Mouse (Mus musculus) embryonic facial prominence, embryonic 11.5 days (tissue): Measurements from ENCODE around the gene Sf1. TPM values are rescaled to one million over a fixed set of nuclear protein-coding genes. Genes with fewer than 3 reads are reported as not detected.
A peak's percentile ranks its signal among the peaks of the same experiment; 100 is the strongest.

Experiments used
- ATAC-seq: fragments of 200-750 bp; cut with Nextera tagmentation; replicated peaks from 2 replicates; pipeline ENCODE4 v1.8.0; 2017; ENCODE audit warnings: low read depth; ENCODE audit not compliant: insufficient number of reproducible peaks, low FRiP score, low TSS enrichment
- DNase-seq: peaks from one replicate; pipeline ENCODE4 v3.0.0-alpha.2; 2015; ENCODE audit warnings: low spot score
- H3K27ac ChIP-seq: fragments of 300-500 bp; sonication (generic); replicated peaks from 2 replicates; pipeline ENCODE4 v1.5.1; 2014; ENCODE audit warnings: mild to moderate bottlenecking, low read depth, low read length, control low read depth
- H3K27me3 ChIP-seq: fragments of 300-500 bp; sonication (generic); 2 replicates; pipeline ENCODE4 v1.6.1; 2014; ENCODE audit warnings: mild to moderate bottlenecking, low read length, moderate library complexity, mixed read lengths; ENCODE audit not compliant: control insufficient read depth, insufficient read depth
- H3K36me3 ChIP-seq: fragments of 300-500 bp; sonication (generic); replicated peaks from 2 replicates; pipeline ENCODE4 v1.6.1; 2014; ENCODE audit warnings: low read depth, mild to moderate bottlenecking, low read length, moderate library complexity, mixed read lengths; ENCODE audit not compliant: control insufficient read depth, insufficient read depth
- H3K4me1 ChIP-seq: fragments of 300-500 bp; sonication (generic); 2 replicates; pipeline ENCODE4 v1.6.1; 2014; ENCODE audit warnings: low read length, mixed read lengths; ENCODE audit not compliant: control insufficient read depth, insufficient read depth
- H3K4me2 ChIP-seq: fragments of 300-500 bp; sonication (generic); 2 replicates; pipeline ENCODE4 v1.6.1; 2014; ENCODE audit warnings: low read depth, mild to moderate bottlenecking, control low read depth, low read length, moderate library complexity
- H3K4me3 ChIP-seq: fragments of 300-500 bp; sonication (generic); 2 replicates; pipeline ENCODE4 v1.5.1; 2014; ENCODE audit warnings: low read depth, low read length, control low read depth
- H3K9ac ChIP-seq: fragments of 300-500 bp; sonication (generic); replicated peaks from 2 replicates; pipeline ENCODE4 v1.6.1; 2014; ENCODE audit warnings: mild to moderate bottlenecking, control low read depth, low read length
- H3K9me3 ChIP-seq: fragments of 300-500 bp; sonication (generic); replicated peaks from 2 replicates; pipeline ENCODE4 v1.6.1; 2016; ENCODE audit warnings: mild to moderate bottlenecking, low read length, inconsistent platforms, mixed read lengths; ENCODE audit not compliant: control insufficient read depth
- WGBS: fragments of 180-500 bp; shearing (Covaris S2); extraction: QIAGEN DNeasy Blood & Tissue Kit; methylation state at CpG from one replicate; pipeline ENCODE4 v1.1.7; 2014; 5-methylcytosine and 5-hydroxymethylcytosine counted together
- polyA plus RNA-seq: library from polyadenylated mRNA; unstranded; fragments of >200 nt; fragmentation: Nextera tagmentation; extraction: Ambion mirVana; gene quantifications from 2 replicates; pipeline ENCODE4 v1.2.1, GENCODE M21; 2014

Gene Sf1
- polyA plus RNA-seq, 1 experiment from 2014 or later, result 157 TPM

DNA sequence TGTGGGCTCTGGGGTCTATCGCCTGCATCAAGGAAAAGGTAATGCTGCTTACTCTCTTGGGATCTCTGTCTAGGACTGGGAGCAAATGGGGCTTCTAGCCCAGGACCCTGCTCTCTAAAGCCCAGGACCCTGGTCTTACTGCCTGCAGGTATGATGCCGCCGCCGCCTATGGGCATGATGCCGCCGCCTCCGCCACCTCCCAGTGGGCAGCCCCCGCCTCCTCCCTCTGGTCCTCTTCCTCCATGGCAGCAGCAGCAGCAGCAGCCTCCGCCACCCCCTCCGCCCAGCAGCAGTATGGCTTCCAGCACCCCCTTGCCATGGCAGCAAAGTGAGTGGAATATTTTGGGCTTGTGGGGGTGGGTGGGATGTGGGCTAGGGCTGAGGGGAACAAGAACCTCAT, 11.1 kb downstream of the Sf1 start:
- 99% methylated on average over 10 of the region's 10 CpGs for WGBS
- H3K4me3 ChIP-seq, result no peak overlapping the region
- no peak for DNase-seq
- ATAC-seq, result no peak
- peaks cover 55% of the 10 kb centered on the region for H3K36me3 ChIP-seq
- H3K27me3 ChIP-seq, result no peaks in the 10 kb centered on the region
- H3K4me1 ChIP-seq, result no peaks in the 10 kb centered on the region
- H3K4me2 ChIP-seq, result no peak overlapping the region
- H3K9ac ChIP-seq, result no peak overlapping the region
- H3K9me3 ChIP-seq, result no peaks in the 10 kb centered on the region
- no peak overlapping the region for H3K27ac ChIP-seq

DNA sequence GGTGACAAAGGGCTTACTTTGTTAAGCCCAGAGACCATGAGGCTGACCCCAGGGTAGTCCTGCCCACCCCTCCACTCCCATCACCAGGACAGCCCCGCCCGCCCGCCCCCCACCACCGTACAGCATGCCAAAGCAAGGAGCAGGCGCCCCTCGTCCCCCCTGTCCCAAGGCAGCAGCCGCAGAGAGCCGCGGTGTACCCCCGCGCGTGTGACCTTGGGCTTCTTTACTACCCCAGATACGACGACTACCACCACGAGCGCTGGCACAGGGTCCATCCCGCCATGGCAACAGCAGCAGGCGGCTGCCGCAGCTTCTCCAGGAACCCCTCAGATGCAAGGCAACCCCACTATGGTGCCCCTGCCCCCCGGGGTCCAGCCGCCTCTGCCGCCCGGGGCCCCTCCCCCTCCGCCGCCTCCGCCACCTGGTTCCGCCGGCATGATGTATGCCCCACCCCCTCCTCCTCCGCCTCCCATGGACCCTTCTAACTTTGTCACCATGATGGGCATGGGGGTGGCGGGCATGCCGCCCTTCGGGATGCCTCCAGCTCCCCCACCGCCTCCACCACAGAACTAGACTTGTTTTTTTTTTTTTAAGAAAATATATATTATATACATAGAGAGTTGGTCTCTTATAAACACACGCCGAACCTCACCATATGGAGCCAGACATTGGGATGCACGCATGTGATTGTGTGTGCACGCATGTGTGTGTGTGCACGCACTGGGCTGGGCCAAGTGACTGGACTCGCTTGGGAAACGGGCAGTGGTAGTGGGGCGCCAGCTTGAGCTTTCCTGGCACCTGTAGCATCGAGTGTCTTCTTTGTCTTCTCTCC, 12.1 kb downstream of the Sf1 start:
- Histone ChIP-seq H3K27ac (no peak overlapping the region), H3K4me2 (no peak overlapping the region), H3K4me1 (no peaks in the 10 kb centered on the region), H3K4me3 (no peak overlapping the region), H3K9ac (no peak overlapping the region), H3K36me3 (peaks cover 52% of the 10 kb centered on the region), H3K27me3 (no peaks in the 10 kb centered on the region), H3K9me3 (no peaks in the 10 kb centered on the region)
- ATAC-seq, result no peak; the same call in 1 of the 2 replicates
- DNase-seq, result no peak
- WGBS, result 89% methylated on average over 41 of the region's 42 CpGs

DNA sequence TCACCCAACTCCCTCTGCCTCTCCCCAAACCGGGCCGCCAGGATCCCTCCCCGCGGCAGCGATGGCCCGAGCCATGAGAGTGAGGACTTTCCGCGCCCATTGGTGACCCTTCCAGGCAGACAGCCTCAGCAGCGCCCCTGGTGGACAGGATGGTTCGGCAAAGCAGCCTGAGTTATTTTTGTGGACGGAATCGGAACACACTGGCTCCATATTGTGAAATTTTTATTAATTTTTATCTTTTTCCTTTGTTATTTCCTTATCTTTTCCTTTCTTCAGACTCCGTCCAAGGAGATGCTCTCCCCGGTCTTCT, 12.7 kb downstream of the Sf1 start:
- no peaks in the 10 kb centered on the region for H3K27me3 ChIP-seq
- H3K4me1 ChIP-seq, result no peaks in the 10 kb centered on the region
- no peak for ATAC-seq
- H3K9ac ChIP-seq, result no peak overlapping the region
- peak; percentile 51 for DNase-seq
- no peak overlapping the region for H3K4me2 ChIP-seq
- H3K4me3 ChIP-seq, result no peak overlapping the region
- peaks cover 47% of the 10 kb centered on the region for H3K36me3 ChIP-seq
- H3K27ac ChIP-seq, result no peak overlapping the region
- H3K9me3 ChIP-seq, result no peaks in the 10 kb centered on the region
- 84% methylated on average over 14 of the region's 14 CpGs for WGBS

DNA sequence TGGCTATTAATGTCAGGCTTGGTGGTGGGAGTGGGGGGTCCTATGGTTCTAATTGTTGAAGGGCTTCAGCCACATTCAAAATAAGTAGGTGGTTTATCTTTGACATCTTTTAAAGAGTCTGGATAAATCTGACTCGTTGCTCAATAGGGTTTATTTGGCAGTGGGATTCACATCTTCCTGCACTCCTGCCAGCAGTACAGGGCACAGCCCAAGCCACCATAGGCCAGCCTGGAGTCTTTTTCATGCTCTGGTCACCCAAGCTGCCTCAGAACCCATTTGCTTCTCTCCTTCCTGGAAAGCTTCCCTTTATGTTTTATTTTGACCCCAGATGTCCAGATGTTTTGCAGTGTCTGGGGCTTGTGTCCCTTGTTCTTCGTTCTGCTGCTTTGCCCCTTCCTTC, 13.2 kb downstream of the Sf1 start:
- no peak for ATAC-seq
- H3K9ac ChIP-seq, result no peak overlapping the region
- no peak overlapping the region for H3K4me3 ChIP-seq
- H3K9me3 ChIP-seq, result no peaks in the 10 kb centered on the region
- H3K27me3 ChIP-seq, result no peaks in the 10 kb centered on the region
- no peak overlapping the region for H3K4me2 ChIP-seq
- peaks cover 43% of the 10 kb centered on the region for H3K36me3 ChIP-seq
- no peak for DNase-seq
- WGBS, result 80% methylated on average over 2 of the region's 2 CpGs
- H3K4me1 ChIP-seq, result no peaks in the 10 kb centered on the region
- H3K27ac ChIP-seq, result no peak overlapping the region

DNA sequence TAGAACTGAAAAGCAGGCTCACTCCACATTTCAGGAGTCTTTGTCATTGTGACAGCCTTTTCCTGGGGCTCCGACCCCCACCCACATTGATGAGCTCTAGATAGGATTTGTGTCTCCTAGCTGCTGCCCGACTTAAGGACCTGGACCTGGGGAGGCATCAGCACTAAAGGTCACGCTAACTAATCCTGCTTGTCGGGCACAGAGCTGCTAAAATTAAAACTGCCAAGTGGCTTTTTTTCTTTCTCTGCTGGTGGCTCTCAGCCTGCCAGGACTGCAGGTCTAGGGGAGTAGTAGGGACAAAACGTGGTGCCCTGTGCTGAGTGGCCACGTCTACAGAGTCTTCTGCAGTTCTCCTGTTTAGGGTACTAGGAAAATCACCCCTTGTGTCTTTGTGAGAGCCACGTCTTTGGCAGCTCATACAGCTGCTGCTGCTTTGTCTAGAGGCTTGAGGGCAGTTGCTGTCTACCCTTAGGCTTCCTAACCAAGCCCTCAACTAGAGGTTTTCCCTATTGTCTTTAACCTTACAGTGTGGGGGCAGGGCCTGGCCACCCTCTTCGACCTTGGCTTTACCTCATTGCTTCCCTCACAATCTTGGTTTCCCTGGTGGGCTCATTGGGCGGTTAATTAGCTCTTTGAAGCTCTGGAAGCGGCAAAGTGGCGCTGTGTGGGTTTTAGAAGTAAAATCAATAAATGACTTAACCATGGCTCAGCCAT, 14.0 kb downstream of the Sf1 start:
- Histone ChIP-seq H3K4me3 (no peak overlapping the region), H3K27ac (no peak overlapping the region), H3K4me2 (no peak overlapping the region), H3K36me3 (peaks cover 36% of the 10 kb centered on the region), H3K9me3 (no peaks in the 10 kb centered on the region), H3K4me1 (no peaks in the 10 kb centered on the region), H3K27me3 (no peaks in the 10 kb centered on the region), H3K9ac (no peak overlapping the region)
- DNase-seq (no peak), ATAC-seq (no peak)
- WGBS, result 82% methylated on average over 11 of the region's 11 CpGs

DNA sequence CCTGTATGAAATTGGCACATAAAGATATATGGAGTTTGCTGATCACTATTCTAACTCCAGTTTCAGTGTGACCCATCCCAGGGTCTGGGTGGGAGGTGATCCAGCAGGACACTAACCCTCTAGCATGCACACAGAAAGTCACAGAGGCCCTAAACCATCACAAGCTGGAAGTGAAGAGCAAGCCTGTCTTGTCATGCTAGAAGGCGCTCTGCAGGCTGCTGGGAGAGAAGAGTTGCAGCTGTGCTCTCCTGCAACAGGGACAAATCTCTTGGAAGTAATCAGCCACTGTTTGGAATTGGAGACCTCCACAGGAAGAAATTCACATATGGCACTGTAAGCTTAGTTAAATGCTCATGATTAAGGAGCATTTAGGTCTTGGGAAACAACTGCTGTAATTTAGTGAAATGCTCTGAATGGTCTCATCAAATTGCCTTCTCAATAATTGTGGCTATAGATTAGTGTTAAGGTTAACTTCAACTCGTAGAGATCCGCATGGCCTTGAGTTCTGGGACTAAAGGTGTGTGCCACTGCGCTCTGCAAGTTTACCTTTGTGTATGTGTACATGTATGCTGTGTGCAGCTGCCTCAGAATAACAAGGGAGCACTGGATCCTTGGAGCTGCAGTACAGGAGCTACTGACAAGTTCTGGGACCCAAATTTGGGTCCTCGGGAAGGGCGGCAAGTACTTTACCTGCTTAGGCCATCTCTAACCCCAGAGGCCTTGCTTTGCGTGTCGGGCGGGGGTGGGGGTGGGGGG, 17.1 kb downstream of the Sf1 start:
- H3K4me3 ChIP-seq, result no peak overlapping the region
- DNase-seq (no peak), ATAC-seq (no peak)
- no peaks in the 10 kb centered on the region for H3K9me3 ChIP-seq
- peaks cover 3% of the 10 kb centered on the region for H3K4me1 ChIP-seq
- H3K27me3 ChIP-seq, result no peaks in the 10 kb centered on the region
- no peak overlapping the region for H3K4me2 ChIP-seq
- WGBS, result 86% methylated on average over 9 of the region's 9 CpGs
- no peak overlapping the region for H3K9ac ChIP-seq
- peaks cover 18% of the 10 kb centered on the region for H3K36me3 ChIP-seq
- H3K27ac ChIP-seq, result no peak overlapping the region

DNA sequence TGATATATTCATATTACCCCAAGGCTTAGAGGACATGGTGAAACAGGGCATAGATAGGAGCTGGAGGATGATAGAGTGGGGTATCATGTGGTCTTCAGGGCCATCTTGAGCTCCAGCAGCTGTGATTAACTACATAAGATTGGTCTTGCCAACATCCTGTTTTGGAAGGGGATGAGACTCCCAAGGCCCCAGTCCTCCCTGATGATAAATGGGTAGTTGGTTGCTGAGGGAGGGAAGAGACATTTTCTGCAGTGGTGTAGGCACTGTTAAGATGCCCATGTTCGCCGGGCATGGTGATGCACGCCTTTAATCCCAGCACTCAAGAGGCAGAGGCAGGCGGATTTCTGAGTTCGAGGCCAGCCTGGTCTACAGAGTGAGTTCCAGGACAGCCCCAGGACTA, 17.7 kb downstream of the Sf1 start:
- H3K4me3 ChIP-seq, result no peak overlapping the region
- H3K9ac ChIP-seq, result no peak overlapping the region
- no peak overlapping the region for H3K4me2 ChIP-seq
- WGBS, result 90% methylated on average over 5 of the region's 5 CpGs
- DNase-seq, result no peak
- H3K4me1 ChIP-seq, result peaks cover 3% of the 10 kb centered on the region
- no peaks in the 10 kb centered on the region for H3K9me3 ChIP-seq
- peaks cover 12% of the 10 kb centered on the region for H3K36me3 ChIP-seq
- H3K27me3 ChIP-seq, result no peaks in the 10 kb centered on the region
- no peak overlapping the region for H3K27ac ChIP-seq
- no peak for ATAC-seq
